Comparison of ENCODE assay signal across 7 mouse cellular contexts in genomic region chr10:81407539-81408423, GRCm38 (mm10). TPM values are rescaled to one million over a fixed set of nuclear protein-coding genes. Genes with fewer than 3 reads are reported as not detected.
DNase-seq lines count a peak whose midpoint lies in the region; ATAC-seq and TF ChIP-seq lines count a peak whose summit lies in the region.

No protein-coding gene starts in this region.

- 20% methylated on average over 31 of the region's 31 CpGs for WGBS in heart, embryonic 11.5 days (ENCODE audit: insufficient replicate concordance)
- 20% methylated on average over 31 of the region's 31 CpGs for WGBS in liver, embryonic 16.5 days (ENCODE audit: insufficient replicate concordance)

- H3K27ac ChIP-seq in heart, embryonic 11.5 days (ENCODE audit: low read depth, low read length): peak overlapping the region; percentile 72
- H3K27ac ChIP-seq in liver, embryonic 16.5 days (ENCODE audit: low read length): peak overlapping the region; percentile 63

- peak overlapping the region; percentile 66 for H3K4me3 ChIP-seq in E14TG2a.4 (replicated peaks; ENCODE audit: low read length)
- H3K4me3 ChIP-seq in heart, embryonic 11.5 days (ENCODE audit: low read depth, low read length): peak overlapping the region; percentile 36
- H3K4me3 ChIP-seq in liver, embryonic 16.5 days (ENCODE audit: low read depth, low read length): peak overlapping the region; percentile 40

- H3K9me3 ChIP-seq in E14TG2a.4 (ENCODE audit: low read length): no peaks in the 10 kb centered on the region
- no peaks in the 10 kb centered on the region for H3K9me3 ChIP-seq in heart, embryonic 11.5 days (replicated peaks; ENCODE audit: control insufficient read depth, low read length)
- no peaks in the 10 kb centered on the region for H3K9me3 ChIP-seq in liver, embryonic 16.5 days (replicated peaks; ENCODE audit: control insufficient read depth, low read length)

- H3K27me3 ChIP-seq in E14TG2a.4 (ENCODE audit: insufficient read depth, low read length): 0 out of 2 replicates have a peak, but pooled peaks cover 8% of the 10 kb centered on the region
- H3K27me3 ChIP-seq in heart, embryonic 11.5 days (ENCODE audit: control insufficient read depth, insufficient read depth, low read length): peaks cover 12% of the 10 kb centered on the region; the same call in 1 of the 2 replicates
- peaks cover 39% of the 10 kb centered on the region for H3K27me3 ChIP-seq in liver, embryonic 16.5 days (ENCODE audit: control insufficient read depth, insufficient read depth, low read depth, low read length)

- peak; percentile 73 for DNase-seq in adipocyte (ENCODE audit: low spot score)
- peak; percentile 72 for DNase-seq in embryo, embryonic 10.5 days (ENCODE audit: low spot score)
- peak; percentile 95 for DNase-seq in kidney, adult 9 months
- peak; percentile 83 to 88 for DNase-seq in natural killer cell, adult 2 months (ENCODE audit: low spot score in 2 of 2)

- 0 out of 2 replicates have a peak, but pooled peaks have one; percentile 13 for ATAC-seq in heart, embryonic 11.5 days (replicated peaks; ENCODE audit: insufficient number of reproducible peaks, low FRiP score, low TSS enrichment)
- peak; percentile 39 for ATAC-seq in liver, embryonic 16.5 days (ENCODE audit: low read depth)

- H3K9ac ChIP-seq in heart, embryonic 11.5 days (ENCODE audit: low read depth, low read length): peak overlapping the region; percentile 58
- H3K9ac ChIP-seq in liver, embryonic 16.5 days (ENCODE audit: low read depth, low read length): no peak overlapping the region; the same call in 1 of the 2 replicates

- peaks cover 49% of the 10 kb centered on the region for H3K36me3 ChIP-seq in E14TG2a.4 (ENCODE audit: insufficient read depth, low read length)
- peaks cover 5% of the 10 kb centered on the region; the same call in 1 of the 2 replicates for H3K36me3 ChIP-seq in heart, embryonic 11.5 days (ENCODE audit: control insufficient read depth, insufficient read depth, low read length)
- no peaks in the 10 kb centered on the region for H3K36me3 ChIP-seq in liver, embryonic 16.5 days (ENCODE audit: control insufficient read depth, insufficient read depth)

- peak overlapping the region; percentile 41 for H3K4me2 ChIP-seq in heart, embryonic 11.5 days
- peak overlapping the region; percentile 28 for H3K4me2 ChIP-seq in liver, embryonic 16.5 days (ENCODE audit: low read depth, low read length)

- no peak for TF ChIP-seq CTCF in E14TG2a.4 (conservative IDR thresholded peaks at IDR 0.05; ENCODE audit: low read length)

- H3K4me1 ChIP-seq in E14TG2a.4 (replicated peaks; ENCODE audit: low read depth, low read length): peaks cover 99% of the 10 kb centered on the region
- H3K4me1 ChIP-seq in heart, embryonic 11.5 days (ENCODE audit: control insufficient read depth, insufficient read depth, low read length): peaks cover 81% of the 10 kb centered on the region
- H3K4me1 ChIP-seq in liver, embryonic 16.5 days (ENCODE audit: control insufficient read depth, low read depth, low read length): peaks cover 45% of the 10 kb centered on the region

RNA-seq across cellular contexts. Expression of gene Smim24, which starts 14.9 kb away (rescaled TPM):
- polyA plus RNA-seq in heart, embryonic 11.5 days (2014; fragmentation: Nextera tagmentation; extraction: Ambion mirVana): 4.2 and 5.8 TPM in 2 replicates
- polyA plus RNA-seq in liver, embryonic 16.5 days (2015; fragmentation: Nextera tagmentation; extraction: Ambion mirVana): 1.7 and 4.1 TPM in 2 replicates

RNA-seq across cellular contexts. Expression of gene Gm48552, which starts 19.0 kb away (rescaled TPM):
- polyA plus RNA-seq in heart, embryonic 11.5 days (2014; fragmentation: Nextera tagmentation; extraction: Ambion mirVana): 0.55 and 1.2 TPM in 2 replicates
- 0.44 and 0.48 TPM in 2 replicates for polyA plus RNA-seq in liver, embryonic 16.5 days (2015; fragmentation: Nextera tagmentation; extraction: Ambion mirVana)

RNA-seq across cellular contexts. Expression of gene Gm48551, which starts 23.5 kb away (rescaled TPM):
- polyA plus RNA-seq in heart, embryonic 11.5 days (2014; fragmentation: Nextera tagmentation; extraction: Ambion mirVana): 1.4 and 2.9 TPM in 2 replicates
- polyA plus RNA-seq in liver, embryonic 16.5 days (2015; fragmentation: Nextera tagmentation; extraction: Ambion mirVana): 0.54 and 0.55 TPM in 2 replicates

RNA-seq across cellular contexts. Expression of gene Dohh, which starts 23.6 kb away (rescaled TPM):
- polyA plus RNA-seq in heart, embryonic 11.5 days (2014; fragmentation: Nextera tagmentation; extraction: Ambion mirVana): 47.5 and 61.4 TPM in 2 replicates
- 46.3 and 48.3 TPM in 2 replicates for polyA plus RNA-seq in liver, embryonic 16.5 days (2015; fragmentation: Nextera tagmentation; extraction: Ambion mirVana)

RNA-seq across cellular contexts. Expression of gene Fzr1, which starts 29.5 kb away (rescaled TPM):
- polyA plus RNA-seq in heart, embryonic 11.5 days (2014; fragmentation: Nextera tagmentation; extraction: Ambion mirVana): 66.1 and 70.0 TPM in 2 replicates
- 128 and 138 TPM in 2 replicates for polyA plus RNA-seq in liver, embryonic 16.5 days (2015; fragmentation: Nextera tagmentation; extraction: Ambion mirVana)

Comparison
In these comparisons a context has a peak if more than half of its experiments do, and no peak if none do; other contexts are left out.
1. Peak in every context shown above with its lines: DNase-seq, ATAC-seq, H3K4me3 ChIP-seq and H3K27ac ChIP-seq.